Mouse (Mus musculus) frontal cortex, postnatal 25 days (tissue): ENCODE measurements at regions not wholly inside any gene's neighbourhood (a gene's known extent, or its start where the extent isn't known, plus 50 kb on each side); places are given as distances from the start of the nearest gene placed in this dataset.
A peak's percentile ranks its signal among the peaks of the same experiment; 100 is the strongest.
"Not testable (repeated sequence)": the region's sequence is repeated elsewhere in the genome, so short reads cannot be mapped to it uniquely, and the experiment has no call there.

Experiments used
- DNase-seq, 2 experiments: peaks; one replicate each; pipeline ENCODE4 v3.0.0; 2022; ENCODE audit warnings: low spot score in 2 of 2

- DNase-seq, result no peak
Measured at GRCm38 (mm10) chr2:166516261-166516660, 197.4 kb downstream of the Prex1 start.

- DNase-seq, result no peak
Measured at GRCm38 (mm10) chr2:166514664-166515063, 199.0 kb downstream of the Prex1 start.

- no peak for DNase-seq
Measured at GRCm38 (mm10) chr2:166512488-166512887, 201.1 kb downstream of the Prex1 start.

GRCm38 (mm10) chr2:166511477-166511876 is 202.2 kb downstream of the Prex1 start:
- not testable (repeated sequence) for DNase-seq

- DNase-seq, result no peak
Measured at GRCm38 (mm10) chr2:166510776-166511175, 202.9 kb downstream of the Prex1 start.

GRCm38 (mm10) chr2:166509591-166509990 is 204.0 kb downstream of the Prex1 start:
- DNase-seq, result no peak

GRCm38 (mm10) chr2:166508656-166509420 is 204.8 kb downstream of the Prex1 start:
- no peak for DNase-seq

- no peak for DNase-seq
Measured at GRCm38 (mm10) chr2:166505309-166505708, 208.3 kb downstream of the Prex1 start.

GRCm38 (mm10) chr2:166503666-166504065 is 210.0 kb downstream of the Prex1 start:
- DNase-seq, result no peak

- no peak for DNase-seq
Measured at GRCm38 (mm10) chr2:166492895-166493294, 220.7 kb downstream of the Prex1 start.

- no peak for DNase-seq
Measured at GRCm38 (mm10) chr2:166492421-166492820, 221.2 kb downstream of the Prex1 start.

- DNase-seq, result no peak
Measured at GRCm38 (mm10) chr2:166491861-166492260, 221.8 kb downstream of the Prex1 start.

- DNase-seq, result no peak
Measured at GRCm38 (mm10) chr2:166489041-166489872, 224.4 kb downstream of the Prex1 start.

GRCm38 (mm10) chr2:166487688-166488087 is 225.9 kb downstream of the Prex1 start:
- DNase-seq, result no peak

GRCm38 (mm10) chr2:166485788-166486187 is 227.8 kb downstream of the Prex1 start:
- no peak for DNase-seq

GRCm38 (mm10) chr2:166485361-166485760 is 228.3 kb downstream of the Prex1 start:
- DNase-seq, result no peak

GRCm38 (mm10) chr2:166483617-166484319 is 229.9 kb downstream of the Prex1 start:
- no peak for DNase-seq

GRCm38 (mm10) chr2:166482720-166483616 is 230.7 kb downstream of the Prex1 start:
- peak in 1 of 2 experiments; percentile 37 for DNase-seq

- no peak for DNase-seq
Measured at GRCm38 (mm10) chr2:166481774-166482173, 231.9 kb downstream of the Prex1 start.

GRCm38 (mm10) chr2:166481362-166481761 is 232.3 kb downstream of the Prex1 start:
- DNase-seq, result no peak

- DNase-seq, result no peak
Measured at GRCm38 (mm10) chr2:166480883-166481282, 232.7 kb downstream of the Prex1 start.
